Mouse (Mus musculus): ENCODE measurements around the gene Map3k6.

Gene Map3k6

DNA sequence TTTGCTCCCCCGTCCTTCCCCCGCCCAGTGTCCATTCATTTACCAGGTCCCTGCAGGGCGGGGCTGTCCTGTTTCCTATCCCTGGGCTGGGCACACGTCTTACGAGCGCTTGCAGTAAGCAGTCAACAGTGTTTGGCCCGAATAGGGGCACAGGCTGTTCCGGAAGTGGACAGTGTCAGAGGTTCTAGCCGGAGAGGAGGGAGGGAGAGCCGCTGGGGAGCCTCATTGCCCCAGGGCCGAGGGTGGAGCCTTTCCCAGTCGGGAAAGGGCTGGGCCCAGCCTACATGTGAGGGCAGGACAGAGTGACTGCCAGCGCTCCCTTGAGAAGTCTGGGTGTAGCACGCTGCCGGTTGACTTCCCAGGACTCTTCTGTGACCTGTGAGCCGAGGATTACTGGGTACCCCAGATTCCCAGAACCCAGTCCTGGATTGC is at the start of gene Map3k6:
Gene Map3k6 (plus strand): TSS at position 329 of the 432 bp plus-strand sequence.
- peak; percentile 93 for DNase-seq

DNA sequence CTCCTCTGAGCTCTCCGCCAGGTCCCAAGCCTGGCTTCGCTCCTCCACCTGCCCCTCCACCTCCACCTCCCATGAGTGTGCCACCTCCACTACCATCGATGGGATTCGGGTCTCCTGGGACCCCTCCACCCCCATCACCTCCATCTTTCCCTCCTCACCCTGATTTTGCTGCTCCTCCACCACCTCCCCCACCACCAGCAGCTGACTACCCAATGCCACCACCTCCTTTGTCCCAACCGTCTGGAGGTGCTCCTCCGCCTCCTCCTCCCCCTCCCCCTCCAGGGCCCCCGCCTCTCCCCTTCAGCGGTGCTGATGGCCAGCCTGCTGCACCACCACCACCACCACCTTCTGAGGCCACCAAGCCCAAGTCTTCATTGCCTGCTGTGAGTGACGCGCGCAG is 46.1 kb upstream of the Map3k6 start:
- no peak for DNase-seq

DNA sequence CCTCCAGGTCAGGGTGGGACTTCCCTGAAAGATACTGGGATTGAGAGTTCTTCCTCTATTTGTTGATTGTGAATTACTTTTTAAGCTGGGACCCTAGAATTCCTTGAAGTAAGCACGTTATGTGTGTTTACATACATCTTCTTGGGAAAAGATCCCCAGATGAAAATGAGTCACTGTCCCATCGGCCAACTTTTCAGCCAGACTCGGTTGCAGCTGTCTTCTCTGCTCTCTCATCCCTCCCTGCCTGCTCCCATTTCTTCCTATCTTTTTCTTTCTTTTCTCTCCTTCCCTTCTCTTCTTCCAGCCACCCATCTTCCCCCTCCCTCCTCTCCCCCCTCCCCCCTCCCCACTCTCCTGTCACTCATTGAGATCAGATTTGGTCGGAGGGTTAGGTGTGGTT is 45.6 kb upstream of the Map3k6 start:
- no peak for DNase-seq

DNA sequence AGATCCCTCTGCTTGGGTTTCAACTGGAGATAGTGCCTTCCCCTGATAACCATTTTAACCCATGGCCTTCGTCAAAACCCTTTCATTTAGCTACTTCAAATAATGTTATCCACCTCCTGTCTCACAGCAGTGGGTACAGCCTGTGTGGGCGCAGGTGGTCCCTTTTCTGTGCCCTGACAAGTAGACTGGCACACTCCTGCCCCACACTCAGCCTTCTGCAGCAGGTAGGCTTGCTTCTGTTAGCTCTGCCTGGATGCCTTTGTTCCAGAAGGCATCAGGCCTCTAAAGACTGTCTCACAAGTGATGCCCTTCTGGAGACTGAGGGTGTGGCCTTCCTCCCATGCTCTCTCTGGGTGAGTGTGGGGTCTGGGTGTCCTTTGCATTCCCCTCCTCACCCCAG is 44.5 kb upstream of the Map3k6 start:
- DNase-seq, result no peak

DNA sequence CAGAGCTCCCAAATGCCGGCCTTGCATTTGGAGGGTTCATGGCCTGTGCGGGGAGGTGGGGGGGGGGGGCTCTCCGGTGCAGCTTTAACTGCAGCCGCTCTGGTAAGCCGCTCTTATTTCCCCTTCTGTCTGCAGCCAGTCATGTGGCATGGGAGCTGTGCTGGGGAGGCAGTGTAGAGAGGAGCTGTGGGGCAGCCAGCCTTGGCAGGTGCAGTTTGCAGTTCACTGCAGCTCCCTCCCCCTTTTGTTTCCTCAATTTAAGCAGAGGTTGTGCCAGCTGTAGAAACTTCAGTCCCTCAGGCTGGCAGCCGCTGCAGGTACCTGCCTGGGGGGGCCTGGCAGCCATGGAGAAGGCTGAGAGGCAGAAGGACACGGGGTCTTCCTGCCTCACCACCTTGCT is 43.8 kb upstream of the Map3k6 start:
- no peak for DNase-seq

DNA sequence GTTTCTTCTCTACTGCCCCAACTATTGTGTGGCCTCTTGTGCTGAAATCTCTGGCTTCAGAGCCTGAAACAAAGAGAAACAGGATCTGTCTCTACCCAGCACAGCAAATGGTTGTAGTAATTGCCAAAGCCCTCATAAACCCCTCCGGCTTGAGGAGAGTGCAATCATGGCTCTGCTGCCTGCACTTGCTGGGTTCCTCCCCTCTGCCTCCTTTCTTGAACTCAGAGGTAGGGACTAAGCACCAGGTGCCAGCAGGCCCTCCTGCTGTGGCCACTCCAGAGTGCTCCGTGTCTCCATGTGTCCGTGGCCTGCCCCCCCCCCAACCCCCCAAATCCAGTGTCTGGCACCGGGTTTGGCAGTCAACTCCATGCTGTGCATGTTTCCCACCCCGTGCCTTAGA is 43.3 kb upstream of the Map3k6 start:
- no peak for DNase-seq

DNA sequence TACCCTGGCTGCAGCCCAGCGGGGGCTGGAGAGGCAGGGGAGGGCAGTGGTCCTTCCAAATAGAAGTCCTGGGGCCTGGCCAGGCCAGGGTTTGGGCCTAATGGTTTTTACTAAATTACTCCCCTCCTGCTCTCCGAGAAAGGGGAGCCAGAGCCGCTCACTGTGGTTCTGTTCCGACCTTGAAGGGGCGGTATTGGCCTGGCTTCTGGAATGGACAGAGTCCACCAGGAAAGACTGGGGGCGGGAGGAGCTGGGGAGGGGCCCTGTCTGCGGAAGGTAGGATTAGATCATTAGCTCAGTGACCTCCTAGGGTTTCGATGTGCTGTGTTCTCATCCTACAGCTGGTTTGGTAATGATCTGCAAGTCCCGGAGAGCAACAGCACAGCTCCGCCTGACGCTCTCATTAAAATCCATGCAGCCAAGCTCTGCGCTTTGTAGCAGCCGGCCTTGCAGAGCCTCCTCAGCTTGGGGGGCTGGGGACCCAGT is 42.8 kb upstream of the Map3k6 start:
- peak; percentile 47 for DNase-seq

DNA sequence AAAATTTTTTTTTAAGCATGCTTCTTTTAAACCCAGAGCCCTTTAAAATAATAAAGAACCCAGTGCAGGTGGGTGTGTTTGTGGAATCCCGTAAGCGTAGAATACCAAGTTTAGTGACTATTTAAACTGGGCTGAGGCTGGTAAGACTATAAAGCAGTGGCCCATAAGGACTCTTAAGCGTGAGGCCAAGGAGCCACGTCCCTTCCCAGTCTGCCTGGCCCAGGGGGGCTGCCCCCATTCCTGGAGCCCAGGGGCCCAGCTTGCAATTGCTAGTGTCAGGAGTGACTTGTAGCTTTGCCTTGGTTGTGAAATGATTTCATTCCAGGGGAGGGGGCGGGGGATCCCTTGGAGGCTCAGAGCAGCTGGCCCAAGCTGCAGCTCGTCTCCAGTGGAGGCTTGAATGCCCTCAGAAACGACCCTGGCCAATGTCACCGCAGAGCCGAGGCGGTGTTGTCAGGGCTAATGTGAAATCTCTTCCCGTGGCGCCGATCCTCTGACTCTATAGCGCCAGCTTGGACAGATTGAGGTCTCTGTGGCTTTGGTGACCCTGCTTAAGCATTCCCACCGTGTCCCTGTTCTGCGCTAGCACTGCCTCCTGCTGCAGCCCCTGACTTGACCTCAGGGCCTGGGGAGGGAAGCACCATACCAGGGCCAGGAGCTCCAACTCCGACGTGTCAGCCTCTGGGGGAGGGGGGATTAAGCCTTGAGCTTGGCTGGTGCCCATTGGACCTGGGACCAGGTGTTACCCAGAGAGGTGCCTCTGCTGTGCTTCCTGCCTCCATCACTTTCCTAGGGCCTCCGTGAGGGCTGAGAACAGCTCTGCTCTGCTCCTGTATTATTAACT is 42.1 kb upstream of the Map3k6 start:
- DNase-seq, result peak; percentile 63

DNA sequence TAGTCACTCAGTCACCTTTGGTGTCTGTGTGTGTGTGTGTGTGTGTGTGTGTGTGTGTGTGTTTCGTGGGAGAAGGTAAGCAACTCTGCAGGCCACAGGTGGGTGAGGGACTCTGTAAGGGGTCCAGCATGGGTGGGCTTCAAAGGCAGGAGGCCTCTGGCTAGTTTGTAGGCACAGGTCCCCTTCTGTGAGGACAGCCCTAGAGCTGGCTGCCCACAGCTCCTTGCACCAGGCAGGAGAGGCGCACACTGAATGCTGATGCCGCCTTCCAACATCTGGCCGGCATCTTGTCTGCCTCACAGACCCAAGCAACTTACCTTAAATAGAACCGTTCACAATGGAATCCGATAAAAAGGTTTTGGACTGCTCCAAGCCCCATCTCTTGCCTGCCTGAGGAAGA is 40.9 kb upstream of the Map3k6 start:
- no peak for DNase-seq

DNA sequence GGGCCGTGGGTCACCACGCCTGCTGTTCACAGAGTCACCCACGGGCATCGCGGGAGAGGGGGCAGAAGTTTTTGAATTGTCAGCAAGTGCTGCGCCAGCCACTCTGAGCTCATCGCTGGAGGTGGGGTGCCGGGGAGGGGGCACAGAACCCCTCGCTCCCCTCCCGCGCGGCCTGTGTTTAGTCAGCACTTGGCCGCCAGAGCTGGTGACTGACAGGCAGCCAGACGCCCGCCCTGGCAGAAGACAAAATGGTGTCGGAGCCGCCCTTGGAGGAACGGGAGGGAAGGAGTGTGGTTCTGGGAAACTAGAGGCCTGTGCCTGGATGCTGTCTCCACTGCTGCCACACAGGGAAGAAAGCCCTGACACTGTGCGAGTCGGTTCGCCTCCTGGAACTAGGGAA is 40.3 kb upstream of the Map3k6 start:
- DNase-seq, result peak; percentile 84

DNA sequence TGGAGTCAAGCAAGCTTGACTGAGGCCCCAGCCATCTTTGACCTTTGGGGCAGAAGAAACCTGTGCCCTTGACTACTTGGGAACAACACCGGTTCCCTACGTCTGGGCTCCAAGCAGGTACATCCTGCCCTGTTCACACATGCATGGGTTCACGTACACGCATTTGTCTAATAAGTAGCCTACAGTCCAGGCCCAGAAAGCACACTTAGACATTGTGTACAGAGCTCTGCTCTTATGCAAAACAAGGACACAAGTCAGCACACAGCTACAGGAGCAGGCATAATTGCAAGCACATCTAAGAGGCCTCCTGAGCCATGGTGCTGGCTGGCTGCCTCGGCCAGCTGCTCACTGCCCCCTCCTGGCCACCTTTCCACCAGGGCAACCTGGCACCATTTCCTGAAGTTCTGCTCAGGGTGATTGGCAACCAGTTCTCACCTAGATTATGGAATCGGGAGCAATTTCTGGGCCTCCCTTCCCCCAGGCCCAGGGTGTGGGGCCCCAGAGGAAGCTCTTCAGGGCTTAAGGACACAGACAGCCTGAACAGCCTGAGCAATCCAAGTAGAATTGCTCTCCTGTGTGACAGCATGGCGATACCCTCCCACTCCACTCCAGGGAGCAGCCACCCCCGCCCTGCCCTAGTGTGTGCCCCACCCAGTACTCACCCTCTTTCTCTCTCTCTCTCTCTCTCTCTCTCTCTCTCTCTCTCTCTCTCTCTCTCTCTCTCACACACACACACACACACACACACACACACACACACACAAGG is 39.4 kb upstream of the Map3k6 start:
- peak; percentile 83 for DNase-seq

DNA sequence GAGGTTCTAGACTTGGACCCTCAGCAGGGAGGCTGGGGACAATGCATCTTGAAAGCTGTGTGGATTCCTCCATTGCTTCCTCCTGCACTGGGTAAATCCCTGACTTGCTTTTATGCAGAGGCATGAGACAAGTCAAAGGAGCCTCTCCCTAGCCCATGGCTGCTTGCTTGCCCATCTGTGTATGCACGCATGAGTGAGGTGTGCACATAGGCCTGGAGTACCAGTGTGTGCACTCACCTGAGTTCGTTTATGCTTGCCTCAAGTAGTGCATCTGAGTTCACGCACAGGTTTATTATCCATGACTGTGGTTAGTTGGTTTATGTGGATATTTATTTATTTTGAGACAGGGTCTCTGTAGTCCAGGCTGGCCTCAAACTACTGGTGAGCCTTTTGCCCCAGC is 38.4 kb upstream of the Map3k6 start:
- no peak for DNase-seq

DNA sequence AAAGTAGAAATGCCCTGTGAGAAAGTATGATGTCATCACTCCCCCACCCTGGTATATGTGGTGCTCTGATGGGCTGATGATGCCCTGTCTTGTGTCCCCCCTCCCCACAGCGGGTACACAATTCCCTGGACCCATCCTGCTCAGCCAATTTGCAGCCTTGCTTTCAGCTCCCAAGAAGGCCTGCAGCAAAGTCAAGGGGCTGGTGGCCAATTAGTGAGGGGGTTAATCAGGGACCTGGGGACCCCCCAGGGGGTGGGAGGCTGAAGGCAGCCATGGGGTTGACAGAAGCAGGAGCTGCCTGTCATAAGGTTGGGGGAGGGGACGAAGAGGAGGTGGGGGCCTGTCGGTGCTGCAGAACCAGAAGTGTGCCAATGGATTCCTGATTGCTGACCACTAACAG is 37.0 kb upstream of the Map3k6 start:
- DNase-seq, result no peak

DNA sequence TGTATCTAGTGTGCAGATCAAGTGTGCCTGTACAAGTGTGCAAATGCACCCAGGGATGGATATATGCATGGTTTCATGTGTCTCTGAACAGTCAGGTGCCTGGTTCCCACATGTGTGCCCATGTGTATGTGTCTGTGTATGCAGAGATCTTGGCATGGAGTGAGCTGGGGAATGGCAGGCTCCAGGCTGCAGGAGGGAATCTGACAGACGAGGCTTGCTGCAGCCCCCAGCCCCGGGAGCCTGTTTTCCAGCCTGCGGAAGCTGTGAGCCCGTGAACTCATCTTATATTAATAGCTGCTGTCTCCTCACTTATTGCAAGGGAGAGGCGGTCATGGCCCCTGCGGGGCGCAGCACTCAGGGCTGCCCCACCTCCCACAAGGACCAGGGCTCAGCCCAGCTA is 36.2 kb upstream of the Map3k6 start:
- DNase-seq, result no peak

DNA sequence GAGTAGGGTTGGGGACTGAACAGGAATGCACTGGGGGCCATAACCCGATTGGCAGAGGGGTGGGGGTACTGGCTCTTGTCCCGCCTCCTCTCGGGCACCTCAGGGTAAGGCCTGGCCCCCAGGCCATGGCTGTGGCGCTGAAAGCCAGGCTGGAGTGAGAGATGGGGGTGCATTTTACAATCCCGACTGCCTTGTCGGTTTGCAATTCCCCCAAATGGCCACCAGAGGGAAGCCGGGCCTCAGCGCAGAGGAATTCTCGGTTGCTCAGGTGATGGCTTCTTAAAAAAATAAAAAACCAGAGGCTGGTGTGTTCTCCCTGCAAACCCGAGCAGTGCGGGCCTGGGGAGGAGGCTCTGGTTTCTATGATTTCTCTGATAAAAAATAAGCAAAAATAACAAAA is 31.3 kb upstream of the Map3k6 start:
- peak; percentile 67 for DNase-seq

DNA sequence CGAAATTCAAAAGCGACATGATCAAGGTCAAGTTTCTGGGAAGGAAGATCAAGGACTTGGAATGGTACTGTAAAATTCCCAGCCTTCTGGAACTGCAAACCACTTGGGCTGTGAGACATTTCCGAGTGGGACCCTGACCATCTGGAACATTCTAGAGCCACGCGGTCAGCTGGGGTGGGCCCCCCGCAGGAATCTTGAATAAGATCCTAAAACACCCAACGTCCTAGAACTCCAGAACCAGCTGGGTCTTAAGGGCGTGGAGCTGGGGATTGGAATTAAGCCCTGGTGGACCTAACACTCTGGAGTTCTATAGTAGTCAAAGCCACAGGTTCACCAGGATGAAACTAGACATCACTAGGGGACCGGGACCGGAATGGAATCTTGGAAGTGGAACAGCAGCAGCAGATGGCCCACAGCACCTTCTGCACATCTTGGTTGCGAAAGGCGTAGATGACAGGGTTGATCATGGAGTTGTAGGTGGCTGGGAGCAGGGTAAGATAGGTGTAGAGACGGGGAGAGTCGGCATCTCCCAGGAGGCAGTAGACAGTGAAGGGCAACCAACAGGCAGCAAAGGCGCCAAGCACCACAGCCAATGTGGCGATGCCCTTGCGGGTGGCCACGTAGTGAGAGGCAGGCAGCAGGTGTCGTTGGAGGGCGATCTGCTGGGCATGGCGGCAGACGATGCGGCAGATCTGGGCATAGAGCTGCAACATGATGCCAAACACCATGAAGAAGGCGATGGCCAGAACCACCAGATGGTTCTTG is 30.4 kb upstream of the Map3k6 start:
- DNase-seq, result no peak

DNA sequence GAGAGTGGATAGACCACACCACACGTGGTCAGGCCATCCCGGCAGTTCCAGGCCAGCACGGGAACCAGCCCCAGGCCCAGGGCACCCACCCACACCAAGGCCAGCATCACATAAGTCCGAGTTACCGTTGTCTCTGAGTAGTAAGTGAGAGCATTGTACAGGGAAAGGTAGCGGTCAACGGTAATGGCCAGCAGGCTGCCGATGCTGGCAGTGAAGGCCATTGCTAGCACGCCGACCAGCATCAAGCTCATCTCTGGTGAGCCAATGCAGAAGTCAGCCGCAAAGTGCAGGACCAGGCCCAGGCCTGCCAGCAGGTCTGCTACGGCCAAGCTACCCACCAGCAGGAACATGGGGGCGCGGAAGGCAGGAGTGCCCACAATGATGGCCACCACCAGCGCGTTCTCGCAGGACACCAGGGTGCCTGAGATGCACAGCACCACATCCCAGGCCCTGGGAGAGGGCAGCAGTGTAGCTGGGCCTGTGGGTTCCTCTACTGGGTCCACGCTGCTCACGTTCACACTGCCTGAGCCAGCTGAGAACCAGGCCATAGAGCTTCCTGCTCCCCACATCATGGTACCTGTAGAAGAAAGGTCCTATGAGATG is 29.7 kb upstream of the Map3k6 start:
- no peak for DNase-seq

DNA sequence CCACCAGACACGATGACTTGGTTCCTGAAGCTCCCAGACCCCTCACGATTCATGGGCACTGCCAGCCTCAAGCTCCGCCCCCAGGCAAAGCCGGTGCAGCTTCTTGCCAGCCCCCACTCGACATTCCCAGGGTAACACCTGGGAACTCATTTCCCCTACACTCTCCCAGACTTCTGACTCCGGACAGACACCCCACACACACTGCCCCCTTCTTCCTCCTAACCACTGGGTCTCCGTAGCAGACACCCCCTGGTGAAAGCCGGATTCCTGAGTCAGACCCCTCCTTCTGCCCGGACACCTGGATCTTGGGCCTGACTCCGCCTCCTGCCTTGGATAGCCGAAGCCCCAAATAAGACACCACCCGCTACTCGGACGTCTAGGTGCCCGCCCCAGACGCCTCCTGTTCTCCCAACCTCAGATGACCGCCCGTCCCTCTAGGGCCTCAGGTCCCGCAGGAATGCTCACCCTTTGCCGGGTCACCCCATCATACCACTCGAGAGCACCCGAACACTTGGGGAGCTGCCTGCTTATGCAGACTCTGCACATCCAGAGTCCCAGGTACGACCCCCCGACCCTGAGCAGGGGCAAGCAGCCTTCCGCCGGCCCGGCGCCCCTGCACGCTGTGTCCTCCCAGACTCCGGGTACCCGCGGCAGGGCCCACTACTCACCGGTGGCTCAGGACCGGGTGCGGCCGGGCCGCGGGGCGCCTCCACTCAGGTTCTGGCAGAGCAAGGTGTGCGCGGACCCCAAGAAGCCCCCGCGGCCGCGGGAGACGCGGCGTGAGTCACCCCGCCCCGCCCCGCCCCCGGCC is 28.7 kb upstream of the Map3k6 start, which contains the start of the genes Cd164l2 and Gpr3:
Gene Cd164l2 (plus strand): TSS at position 381 of the 811 bp plus-strand sequence.
Gene Gpr3 (minus strand): TSS at position 786 of the 811 bp plus-strand sequence.
- DNase-seq, result no peak

DNA sequence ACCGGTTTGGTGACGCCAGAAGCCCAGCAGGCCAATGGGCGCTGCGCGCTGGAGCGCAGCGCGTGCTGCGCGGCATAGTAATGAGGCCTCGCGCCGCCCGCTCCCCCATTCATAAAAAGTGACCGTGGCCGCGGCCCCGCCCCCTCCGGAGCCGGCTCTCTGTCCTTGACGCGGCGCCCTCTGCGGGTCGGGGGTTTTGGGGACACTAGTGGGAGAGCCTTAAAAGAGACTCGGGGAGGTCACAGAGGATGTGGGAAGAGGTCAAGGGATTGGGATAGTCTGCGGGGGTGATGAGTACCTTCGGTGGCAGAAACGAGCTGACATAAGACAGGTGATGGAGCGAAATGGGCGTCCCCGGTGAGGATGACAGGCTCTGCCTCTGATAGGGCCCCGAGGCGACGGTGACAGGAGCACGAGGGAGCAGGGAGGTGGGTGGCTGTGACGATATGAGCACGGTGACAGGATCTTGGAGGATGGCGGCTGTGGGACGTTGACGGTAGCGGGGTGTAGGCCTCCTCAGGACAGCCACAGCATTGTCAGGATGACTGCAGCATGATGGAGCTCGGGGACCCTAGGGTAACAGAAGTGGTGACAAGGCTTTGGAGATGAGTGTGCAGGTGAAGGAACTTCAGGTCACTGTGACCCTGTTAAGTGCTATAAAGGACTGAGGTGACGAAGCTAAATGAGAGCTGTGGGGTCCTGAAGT is 27.9 kb upstream of the Map3k6 start:
- DNase-seq, result peak; percentile 89

DNA sequence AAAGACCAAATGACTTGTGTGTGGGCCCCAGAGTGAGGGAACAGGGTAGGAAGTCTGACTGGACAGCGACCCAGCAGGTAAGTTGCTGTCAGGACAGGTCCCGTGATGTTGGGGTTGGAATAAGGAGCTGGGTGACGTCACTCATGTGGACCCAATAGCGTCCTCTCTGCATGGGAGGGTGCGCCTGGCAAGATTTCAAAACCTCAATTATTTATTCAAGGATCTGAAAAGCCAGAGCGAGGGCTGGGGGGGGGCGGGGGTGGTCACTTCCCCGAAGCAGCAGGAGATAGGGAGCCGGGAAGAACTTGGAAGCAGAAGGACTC is 27.4 kb upstream of the Map3k6 start:
- DNase-seq, result peak; percentile 64

DNA sequence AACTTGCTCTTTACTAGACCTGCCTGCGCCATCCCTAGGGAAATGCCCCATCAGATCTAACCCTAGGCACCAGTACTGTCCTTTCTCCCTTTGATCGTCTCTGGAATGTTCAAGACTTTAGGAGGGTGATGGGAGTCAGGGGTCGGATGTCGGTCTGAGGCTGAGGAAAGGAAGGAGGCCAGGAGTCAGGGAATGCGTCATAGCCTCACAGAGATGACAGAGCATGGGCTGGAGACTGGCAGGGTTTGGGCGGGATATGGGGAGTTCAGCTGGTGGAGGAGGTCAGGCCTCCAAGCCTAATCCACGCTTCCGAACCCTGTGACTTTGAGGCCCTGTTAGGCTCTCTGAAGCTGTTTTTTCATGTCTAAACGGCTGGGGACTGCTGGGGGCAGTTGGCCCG is 27.0 kb upstream of the Map3k6 start:
- no peak for DNase-seq
